ENCODE assay signal across 1 mouse cellular context in the genomic region with DNA sequence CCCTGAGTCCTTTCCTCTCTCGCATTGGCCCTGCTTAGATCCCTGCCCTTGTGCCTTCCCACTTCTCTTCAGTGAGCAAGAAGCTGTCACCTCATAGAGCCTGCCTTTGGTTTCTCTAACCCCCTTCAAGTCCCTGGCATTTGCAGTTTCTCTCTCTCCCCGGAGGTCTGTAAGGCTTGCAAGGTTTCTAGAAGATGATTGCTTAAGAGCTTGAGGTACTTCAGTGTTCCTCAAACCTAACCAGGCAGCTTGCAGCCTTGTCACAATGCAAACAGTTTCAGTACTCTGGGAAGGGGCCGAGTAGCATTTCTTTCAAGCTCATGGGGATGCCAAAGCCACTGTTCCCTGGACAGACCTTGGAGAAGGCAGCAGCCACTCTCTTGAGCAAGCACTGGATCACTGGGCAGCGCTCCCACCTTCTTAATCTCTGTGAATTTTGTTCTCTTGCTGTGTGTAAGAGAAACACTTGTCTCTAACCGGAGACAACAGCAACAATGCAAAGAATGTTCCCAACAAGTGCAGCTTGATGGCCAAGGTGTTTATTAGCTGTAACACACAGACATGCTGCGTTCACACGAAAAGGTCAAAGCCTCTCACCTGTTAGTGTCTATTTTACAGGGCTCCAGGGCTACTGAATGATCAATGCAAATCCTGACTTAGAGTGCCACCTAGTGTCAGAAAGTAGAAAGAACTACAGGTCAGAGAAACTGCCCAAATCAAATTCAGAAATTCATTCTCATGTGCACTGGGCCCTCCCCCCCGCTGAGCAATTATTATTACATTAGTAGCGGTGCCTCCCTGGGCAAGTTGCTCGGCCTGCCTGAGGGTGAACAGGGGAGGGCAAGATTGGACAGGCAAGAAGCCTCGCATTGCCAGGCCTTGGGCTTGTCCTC.
A peak's percentile ranks its signal among the peaks of the same experiment; 100 is the strongest.
TF ChIP-seq lines count a peak whose summit lies in the region.

No protein-coding gene starts in this region.

TF ChIP-seq in myocyte, 11 proteins besides CTCF, POLR2A, EP300 and RAD21:
- TF ChIP-seq MYOG (IDR thresholded peaks at IDR 0.05; ENCODE audit: control insufficient read depth in 1 of 3, insufficient read depth in 1 of 3, insufficient read length in 2 of 3, low read depth in 2 of 3) (peak in 1 of 3 experiments; percentile 31), SRF (IDR thresholded peaks at IDR 0.05; ENCODE audit: control insufficient read depth, insufficient read length, low read depth) (no peak), MYOD1 (IDR thresholded peaks at IDR 0.05; ENCODE audit: control insufficient read depth in 1 of 3, insufficient read length in 2 of 3, low read depth in 2 of 3) (peak; percentile 91 to 96 (median 93))
